Mouse (Mus musculus): ENCODE data around the gene Gm10697. TPM values are rescaled to one million over a fixed set of nuclear protein-coding genes. Genes with fewer than 3 reads are reported as not detected.
"Not testable (repeated sequence)": the region's sequence is repeated elsewhere in the genome, so short reads cannot be mapped to it uniquely, and the experiment has no call there.

The Gm10697 gene
- total RNA-seq (2014; fragmentation: Nextera tagmentation) (not detected in 2 replicates), total RNA-seq (2017) (not detected in 2 replicates), polyA plus RNA-seq (2012) (not detected in 2 replicates)

DNA sequence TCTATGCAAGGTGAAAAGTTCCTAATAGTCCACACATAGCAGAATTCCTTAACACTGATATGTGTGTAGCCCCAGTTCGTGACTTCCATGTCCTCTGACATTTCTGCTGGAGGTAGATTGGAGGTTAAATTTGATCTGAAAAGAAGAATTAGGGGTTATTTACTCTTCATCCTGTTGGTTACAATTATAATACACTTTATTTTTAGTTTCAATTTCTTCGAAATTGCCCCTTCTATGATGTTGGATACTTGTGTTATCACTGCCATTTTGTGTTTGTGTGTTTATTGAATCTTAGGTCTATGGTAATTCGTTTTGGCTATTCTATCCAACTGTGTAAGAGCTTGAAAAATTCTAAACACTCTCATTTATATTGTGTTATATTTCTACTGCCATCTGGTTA, at the start of gene Gm10697:
Gene Gm10697, minus strand, starts transcription at position 101 of the 400 bp plus-strand sequence.
- not testable (repeated sequence) for H3K4me3 ChIP-seq (ENCODE audit: low read depth, low read length)

DNA sequence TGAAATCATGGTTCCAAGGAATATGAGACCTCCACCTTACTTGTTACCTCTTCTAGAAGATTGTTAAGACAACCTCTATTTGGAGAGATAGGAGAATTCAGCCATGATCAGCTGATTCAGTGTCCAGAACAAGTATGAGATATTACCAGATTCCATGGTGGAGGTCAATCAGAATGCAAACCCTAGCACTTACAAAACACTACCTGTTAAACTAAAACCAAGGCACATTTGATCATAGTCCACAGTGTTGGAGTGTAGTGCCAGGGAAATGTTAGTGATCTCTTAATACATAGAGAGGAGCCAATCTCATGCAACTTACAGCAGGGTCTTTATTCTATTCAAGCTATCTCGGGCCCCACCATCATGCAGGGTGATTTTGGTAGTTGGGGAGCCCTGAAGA, 42.6 kb upstream of the Gm10697 start:
- not testable (repeated sequence) for H3K27me3 ChIP-seq (ENCODE audit: insufficient read depth, low read length); DNase-seq (ENCODE audit: low spot score); H3K36me3 ChIP-seq (replicated peaks); H3K9me3 ChIP-seq (replicated peaks); H3K4me3 ChIP-seq (ENCODE audit: low read depth, low read length); H3K4me1 ChIP-seq (ENCODE audit: insufficient read depth, low read depth, low read length); ATAC-seq (ENCODE audit: extremely low read depth, insufficient number of reproducible peaks, low FRiP score, poor library complexity, severe bottlenecking)

More for the DNA sequence above, at the start of gene Gm10697:
- H3K4me1 ChIP-seq (ENCODE audit: insufficient read depth, low read depth, low read length); DNase-seq (ENCODE audit: low spot score); H3K9me3 ChIP-seq (replicated peaks); H3K27me3 ChIP-seq (ENCODE audit: insufficient read depth, low read length); H3K36me3 ChIP-seq (replicated peaks); ATAC-seq (ENCODE audit: extremely low read depth, insufficient number of reproducible peaks, low FRiP score, poor library complexity, severe bottlenecking): not testable (repeated sequence)

DNA sequence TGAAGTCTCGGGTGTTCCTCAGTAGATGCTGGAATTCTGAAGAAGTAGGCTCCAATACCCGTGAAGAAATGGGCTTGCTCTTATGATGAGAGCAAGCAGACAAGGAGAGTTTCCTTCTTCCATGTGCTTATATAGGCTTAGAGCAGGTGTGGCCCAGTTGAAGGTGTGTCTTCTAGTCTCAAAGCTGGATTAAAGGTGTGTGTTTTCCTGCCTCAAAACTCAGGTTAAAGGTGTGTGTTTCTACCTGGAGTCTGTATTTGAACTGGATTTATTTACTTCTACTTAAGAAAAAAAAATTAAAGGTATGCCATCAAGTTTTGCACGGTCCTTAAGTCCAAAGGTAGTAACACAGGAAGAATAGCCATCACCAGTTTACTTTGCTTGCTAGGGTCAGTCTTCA, 17.7 kb downstream of the Gm10697 start, which contains the start of gene Gm9125:
Gene Gm9125, minus strand, starts transcription at position 101 of the 400 bp plus-strand sequence.
- not testable (repeated sequence) for H3K27me3 ChIP-seq (ENCODE audit: insufficient read depth, low read length); ATAC-seq (ENCODE audit: extremely low read depth, insufficient number of reproducible peaks, low FRiP score, poor library complexity, severe bottlenecking); H3K4me3 ChIP-seq (ENCODE audit: low read depth, low read length); DNase-seq (ENCODE audit: low spot score); H3K9me3 ChIP-seq (replicated peaks); H3K36me3 ChIP-seq (replicated peaks); H3K4me1 ChIP-seq (ENCODE audit: insufficient read depth, low read depth, low read length)

DNA sequence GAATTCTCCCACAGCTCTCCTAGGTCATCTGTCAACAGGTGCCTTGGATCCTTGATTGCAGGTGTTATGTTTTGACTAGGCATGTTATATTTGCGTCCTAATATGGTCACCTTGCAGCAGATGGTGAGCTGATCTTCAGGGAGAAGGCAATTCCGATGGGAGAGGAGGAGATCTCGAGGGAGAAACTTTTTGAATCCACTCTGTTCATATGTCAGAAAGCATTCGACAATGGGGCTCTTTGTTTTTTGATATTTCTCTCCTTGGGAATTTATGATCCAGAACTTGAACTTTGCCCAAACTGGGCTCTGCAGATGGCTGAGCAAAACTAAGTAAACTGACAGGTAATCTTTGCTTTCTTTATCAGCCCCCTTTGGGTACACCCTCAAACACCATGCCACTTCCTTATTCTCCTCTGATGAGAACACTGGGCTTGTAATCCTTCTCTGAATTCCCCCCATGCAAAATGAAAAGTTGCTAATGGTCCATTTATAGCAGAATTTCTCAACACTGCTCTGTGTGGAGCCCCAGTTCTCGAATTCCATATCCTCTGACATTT, 22.8 kb downstream of the Gm10697 start:
- not testable (repeated sequence) for H3K4me3 ChIP-seq (ENCODE audit: low read depth, low read length); H3K4me1 ChIP-seq (ENCODE audit: insufficient read depth, low read depth, low read length); H3K27me3 ChIP-seq (ENCODE audit: insufficient read depth, low read length); ATAC-seq (ENCODE audit: extremely low read depth, insufficient number of reproducible peaks, low FRiP score, poor library complexity, severe bottlenecking); H3K36me3 ChIP-seq (replicated peaks); H3K9me3 ChIP-seq (replicated peaks); DNase-seq (ENCODE audit: low spot score)

DNA sequence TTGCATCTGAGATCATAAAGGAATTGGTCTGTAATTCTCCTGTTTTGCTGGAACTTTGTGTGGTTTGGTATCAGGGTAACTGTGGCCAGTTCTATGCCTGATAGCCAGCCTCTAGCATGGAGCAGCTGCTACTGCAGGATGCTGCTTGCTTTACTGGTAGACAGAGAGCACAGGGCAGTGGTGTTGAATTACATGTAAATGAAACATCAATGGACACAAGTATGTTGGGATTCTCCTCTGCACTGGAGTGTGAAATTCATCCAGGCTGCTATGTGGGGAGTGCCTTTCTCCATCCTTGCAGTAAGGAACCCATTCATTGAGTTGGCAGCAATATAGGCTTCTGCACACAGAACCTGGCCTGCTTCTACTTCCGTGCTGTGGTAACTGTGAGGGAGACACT, 34.2 kb downstream of the Gm10697 start:
- not testable (repeated sequence) for H3K27me3 ChIP-seq (ENCODE audit: insufficient read depth, low read length); H3K4me3 ChIP-seq (ENCODE audit: low read depth, low read length); ATAC-seq (ENCODE audit: extremely low read depth, insufficient number of reproducible peaks, low FRiP score, poor library complexity, severe bottlenecking); H3K36me3 ChIP-seq (replicated peaks); H3K9me3 ChIP-seq (replicated peaks); H3K4me1 ChIP-seq (ENCODE audit: insufficient read depth, low read depth, low read length); DNase-seq (ENCODE audit: low spot score)

DNA sequence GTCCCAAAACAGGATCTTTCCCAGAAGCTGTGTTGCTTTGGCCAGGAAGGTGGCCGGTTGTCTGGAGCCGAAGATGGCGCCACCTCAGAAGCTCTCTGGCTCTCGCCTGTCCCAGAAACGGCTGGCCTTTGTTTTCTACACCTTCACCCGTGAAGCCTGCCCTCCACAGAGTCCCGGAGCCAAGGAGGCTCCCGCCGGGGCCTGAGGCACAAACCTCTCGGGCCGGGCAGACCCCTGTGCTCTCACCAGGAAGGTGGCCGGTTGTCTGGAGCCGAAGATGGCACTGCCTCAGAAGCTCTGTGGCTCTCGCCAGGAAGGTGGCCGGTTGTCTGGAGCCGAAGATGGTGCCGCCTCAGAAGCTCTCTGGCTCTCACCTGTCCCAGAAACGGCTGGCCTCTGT, 38.0 kb downstream of the Gm10697 start:
- H3K36me3 ChIP-seq (replicated peaks); ATAC-seq (ENCODE audit: extremely low read depth, insufficient number of reproducible peaks, low FRiP score, poor library complexity, severe bottlenecking); DNase-seq (ENCODE audit: low spot score); H3K4me1 ChIP-seq (ENCODE audit: insufficient read depth, low read depth, low read length); H3K9me3 ChIP-seq (replicated peaks); H3K27me3 ChIP-seq (ENCODE audit: insufficient read depth, low read length); H3K4me3 ChIP-seq (ENCODE audit: low read depth, low read length): not testable (repeated sequence)

Other genes with a start within 250 kb of the Gm10697 start
- not detected in 2 replicates for gene Tdpoz3, start 246.6 kb downstream of the Gm10697 start, total RNA-seq (2014; fragmentation: Nextera tagmentation)
- gene Tdpoz3, start 246.6 kb downstream of the Gm10697 start, total RNA-seq (2017): 0.22 TPM in 1 of 2 replicates, not detected in the other
- not detected in 2 replicates for gene Tdpoz3, start 246.6 kb downstream of the Gm10697 start, polyA plus RNA-seq (2012)
- gene Gm9117, start 129.1 kb downstream of the Gm10697 start, total RNA-seq (2014; fragmentation: Nextera tagmentation): not detected in 2 replicates
- 0.16 TPM in 1 of 2 replicates, not detected in the other for gene Gm9117, start 129.1 kb downstream of the Gm10697 start, total RNA-seq (2017)
- not detected in 2 replicates for gene Gm9117, start 129.1 kb downstream of the Gm10697 start, polyA plus RNA-seq (2012)
- not detected in 2 replicates for gene Tdpoz5, start 111.3 kb downstream of the Gm10697 start, total RNA-seq (2014; fragmentation: Nextera tagmentation)
- not detected in 2 replicates for gene Tdpoz5, start 111.3 kb downstream of the Gm10697 start, total RNA-seq (2017)
- gene Tdpoz5, start 111.3 kb downstream of the Gm10697 start, polyA plus RNA-seq (2012): not detected in 2 replicates
- gene Gm9125, start 17.8 kb downstream of the Gm10697 start, total RNA-seq (2014; fragmentation: Nextera tagmentation): not detected in 2 replicates
- gene Gm9125, start 17.8 kb downstream of the Gm10697 start, total RNA-seq (2017): 0.17 and 0.27 TPM in 2 replicates
- gene Gm9125, start 17.8 kb downstream of the Gm10697 start, polyA plus RNA-seq (2012): not detected in 2 replicates
- not detected in 2 replicates for gene Gm10696, start 105.5 kb upstream of the Gm10697 start, total RNA-seq (2014; fragmentation: Nextera tagmentation)
- gene Gm10696, start 105.5 kb upstream of the Gm10697 start, total RNA-seq (2017): not detected in 2 replicates
- not detected in 2 replicates for gene Gm10696, start 105.5 kb upstream of the Gm10697 start, polyA plus RNA-seq (2012)
- gene Gm5286, start 124.1 kb upstream of the Gm10697 start, total RNA-seq (2014; fragmentation: Nextera tagmentation): not detected in 2 replicates
- 0.35 TPM in 1 of 2 replicates, not detected in the other for gene Gm5286, start 124.1 kb upstream of the Gm10697 start, total RNA-seq (2017)
- not detected in 2 replicates for gene Gm5286, start 124.1 kb upstream of the Gm10697 start, polyA plus RNA-seq (2012)
- gene Gm4778, start 191.4 kb upstream of the Gm10697 start, total RNA-seq (2014; fragmentation: Nextera tagmentation): not detected in 2 replicates
- gene Gm4778, start 191.4 kb upstream of the Gm10697 start, total RNA-seq (2017): not detected in 2 replicates
- not detected in 2 replicates for gene Gm4778, start 191.4 kb upstream of the Gm10697 start, polyA plus RNA-seq (2012)
- 12.5 and 13.2 TPM in 2 replicates for gene Them4, start 237.4 kb upstream of the Gm10697 start, total RNA-seq (2014; fragmentation: Nextera tagmentation)
- 7.6 and 7.7 TPM in 2 replicates for gene Them4, start 237.4 kb upstream of the Gm10697 start, total RNA-seq (2017)
- gene Them4, start 237.4 kb upstream of the Gm10697 start, polyA plus RNA-seq (2012): 0.44 and 1.3 TPM in 2 replicates

Data from G1E (cell line).